Mouse (Mus musculus) thymus, postnatal 36 days (tissue): ENCODE measurements around the gene Baz2b.
"Not testable (repeated sequence)": the region's sequence is repeated elsewhere in the genome, so short reads cannot be mapped to it uniquely, and the experiment has no call there.

Experiments
- DNase-seq, 2 experiments: peaks; one replicate each; pipeline ENCODE4 v3.0.0; 2022; ENCODE audit warnings: mixed read lengths in 2 of 2

Gene Baz2b

DNA sequence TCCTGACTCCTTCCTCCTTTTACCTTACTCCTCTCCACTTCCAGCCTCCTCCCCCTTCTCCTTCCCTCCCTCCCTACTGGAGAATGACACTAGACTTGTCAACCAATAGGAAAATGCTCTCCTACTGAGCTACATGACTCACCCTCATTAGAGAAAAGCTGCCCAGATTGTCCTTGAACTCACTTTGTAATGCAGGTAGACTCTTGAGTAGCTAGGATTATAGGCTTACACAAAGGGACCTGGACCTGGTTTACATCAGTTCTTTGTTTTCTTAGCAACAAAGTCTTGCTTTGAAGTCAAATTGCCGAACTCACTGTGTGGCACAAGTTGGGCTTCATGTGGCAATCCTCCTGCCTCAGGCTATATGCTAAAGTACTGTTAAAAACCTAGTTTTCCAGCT, 12.8 kb downstream of the Baz2b start:
- no peak for DNase-seq

DNA sequence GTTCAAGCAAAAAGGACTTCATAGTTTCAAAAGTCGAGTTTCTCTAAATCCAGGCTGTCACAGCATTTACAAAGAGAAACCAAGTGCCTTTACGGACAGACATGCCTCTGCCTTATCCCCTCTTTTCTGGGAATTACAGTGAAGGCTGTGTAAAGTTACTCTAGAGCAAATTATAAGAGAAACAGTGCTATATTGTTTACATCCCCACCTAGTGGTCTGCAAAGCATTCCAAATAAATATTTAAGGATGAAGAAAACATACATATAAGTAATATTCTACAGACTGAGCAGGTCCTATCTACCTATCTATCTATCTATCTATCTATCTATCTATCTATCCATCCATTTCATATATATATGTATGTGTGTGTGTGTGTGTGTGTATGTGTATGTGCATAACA, 27.9 kb downstream of the Baz2b start:
- no peak for DNase-seq

DNA sequence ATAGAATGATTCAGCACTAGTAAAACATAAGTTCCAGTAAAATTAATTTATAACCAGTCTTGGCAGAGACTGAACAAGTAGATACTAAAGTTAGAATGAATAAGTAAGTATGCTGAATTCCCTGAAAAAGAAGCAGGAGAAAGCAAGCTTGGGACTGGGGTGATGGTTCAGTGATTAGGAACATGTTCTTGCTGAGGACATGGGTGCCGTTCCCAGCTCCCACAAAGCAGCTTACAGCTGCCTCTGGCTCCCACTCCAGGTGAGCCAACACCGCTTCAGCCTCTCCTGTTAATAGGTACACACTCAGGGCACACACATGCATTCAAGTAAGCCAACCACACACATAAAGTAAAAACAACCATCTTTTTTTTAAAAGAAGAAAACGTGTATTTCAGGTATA, 32.1 kb downstream of the Baz2b start:
- no peak for DNase-seq

DNA sequence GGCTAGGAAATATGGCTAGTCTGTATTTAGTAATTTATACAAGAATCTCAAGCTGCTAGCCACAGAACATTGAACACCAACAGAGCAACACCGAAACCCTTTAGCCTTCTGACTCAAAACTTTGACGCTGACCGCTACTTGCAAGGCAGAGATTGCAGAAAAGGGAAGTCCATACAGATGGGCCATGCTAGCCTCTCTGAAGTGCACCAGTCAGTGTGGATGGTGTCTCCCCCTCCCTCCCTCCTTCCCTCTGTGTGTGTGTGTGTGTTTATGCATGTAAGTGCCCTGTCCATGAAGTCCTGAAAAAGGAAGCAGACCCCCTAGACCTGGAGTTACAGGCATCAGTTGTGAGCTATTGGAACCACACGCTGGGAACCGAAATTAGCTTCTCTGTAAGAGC, 33.6 kb downstream of the Baz2b start:
- no peak for DNase-seq

DNA sequence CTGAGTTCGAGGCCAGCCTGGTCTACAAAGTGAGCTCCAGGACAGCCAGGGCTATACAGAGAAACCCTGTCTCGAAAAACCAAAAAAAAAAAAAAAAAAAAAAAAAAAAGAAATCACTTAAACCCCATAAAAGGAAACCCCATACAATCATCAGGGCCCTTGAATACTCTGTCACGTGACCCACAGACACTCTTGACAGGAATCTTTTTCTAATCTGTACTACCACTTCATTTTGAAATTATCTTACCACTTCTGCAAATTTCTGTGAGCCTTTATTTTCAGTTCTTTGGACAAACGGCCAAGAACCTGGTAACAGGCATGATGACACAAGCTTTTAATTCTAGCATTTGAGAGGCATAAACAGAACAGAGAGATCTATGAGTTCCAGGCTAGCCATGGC, 34.6 kb downstream of the Baz2b start:
- DNase-seq: no peak

DNA sequence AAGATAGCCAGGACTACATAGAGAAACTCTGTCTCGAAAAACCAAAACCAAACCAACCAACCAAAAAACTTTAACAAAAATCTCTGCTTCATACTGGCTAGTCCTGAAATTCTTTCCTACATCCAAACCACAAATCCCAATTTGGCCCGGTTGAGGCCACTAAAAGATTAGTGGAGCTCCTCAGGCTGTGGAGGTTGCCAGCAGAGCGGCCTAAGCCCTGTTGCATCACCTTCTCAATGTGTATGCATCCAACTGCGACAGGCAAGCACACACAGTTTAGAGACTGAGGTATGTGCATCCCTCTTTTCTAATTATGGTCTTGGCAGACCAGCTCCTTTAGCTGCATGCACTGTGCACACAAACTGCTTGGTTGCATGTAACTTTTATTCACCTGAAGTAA, 36.0 kb downstream of the Baz2b start:
- no peak for DNase-seq

DNA sequence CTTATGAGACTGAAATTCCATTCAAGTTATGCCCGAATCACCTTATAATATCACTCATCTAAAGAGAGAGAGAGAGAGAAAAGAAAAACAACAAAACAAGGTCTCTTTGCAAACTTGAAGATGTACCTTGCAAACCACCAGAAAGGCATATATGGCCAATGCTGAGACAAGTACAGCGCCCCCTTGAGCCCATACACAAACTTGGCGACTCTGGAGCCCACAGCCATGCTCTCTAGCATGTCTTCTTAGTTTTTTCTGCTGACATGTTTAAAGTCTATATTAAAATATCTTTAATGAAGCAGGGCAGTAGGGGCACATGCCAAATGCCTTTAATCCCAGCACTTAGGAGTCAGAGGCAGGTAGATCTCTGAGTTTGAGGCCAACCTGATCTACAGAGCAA, 36.4 kb downstream of the Baz2b start:
- DNase-seq: no peak

DNA sequence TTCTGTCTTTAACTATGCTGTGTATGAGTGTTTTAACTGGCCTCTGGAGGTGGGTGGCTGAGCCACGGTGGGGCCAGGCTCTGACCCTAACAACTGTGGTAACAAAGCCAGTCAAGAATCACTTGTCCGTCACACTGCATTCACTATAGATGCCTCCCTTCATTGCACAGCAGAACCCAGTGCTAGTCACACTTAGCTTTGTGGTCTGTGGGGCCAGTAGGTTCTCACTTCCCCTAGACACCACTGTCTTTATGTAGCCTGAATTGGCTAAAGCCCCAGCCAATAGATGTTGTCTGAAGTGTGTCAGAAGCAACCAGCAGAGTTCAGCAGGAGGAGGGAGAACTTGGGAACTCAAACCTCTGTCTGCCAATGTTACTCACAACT, 37.1 kb downstream of the Baz2b start:
- DNase-seq: no peak

DNA sequence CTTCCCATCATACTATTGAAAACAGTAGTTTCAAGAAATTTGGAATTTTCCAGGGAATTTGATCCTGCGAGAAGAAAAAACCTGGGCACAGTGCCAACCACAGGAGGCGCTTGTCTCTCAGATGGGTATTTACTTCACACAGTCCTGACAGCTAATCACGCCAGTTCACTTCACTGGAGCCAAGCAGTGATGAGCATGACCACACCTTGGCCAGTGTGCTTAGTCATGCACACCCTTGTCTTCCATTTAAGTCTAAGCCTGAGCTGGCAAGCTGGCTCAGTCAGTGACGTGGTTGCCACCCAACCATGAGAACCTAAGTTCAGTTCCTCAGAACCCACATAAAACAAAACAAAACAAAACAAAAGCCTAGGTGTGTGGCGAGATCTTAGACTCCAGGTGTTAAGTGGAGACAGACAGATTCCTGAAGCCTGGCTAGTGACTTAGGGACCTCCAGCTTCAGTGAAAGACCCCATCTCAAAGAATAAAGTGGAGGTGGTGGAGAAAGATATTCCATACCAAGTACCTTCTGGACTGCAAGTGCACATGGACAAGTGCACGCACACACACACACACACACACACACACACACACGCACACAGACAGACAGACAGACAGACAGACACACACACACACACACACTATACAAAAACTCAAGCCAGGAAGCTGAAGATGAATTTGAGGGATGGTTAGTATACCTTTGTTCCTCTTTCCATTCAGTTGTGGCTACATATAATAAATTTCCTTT, 37.7 kb downstream of the Baz2b start:
- peak in 1 of 2 experiments; percentile 29 for DNase-seq

DNA sequence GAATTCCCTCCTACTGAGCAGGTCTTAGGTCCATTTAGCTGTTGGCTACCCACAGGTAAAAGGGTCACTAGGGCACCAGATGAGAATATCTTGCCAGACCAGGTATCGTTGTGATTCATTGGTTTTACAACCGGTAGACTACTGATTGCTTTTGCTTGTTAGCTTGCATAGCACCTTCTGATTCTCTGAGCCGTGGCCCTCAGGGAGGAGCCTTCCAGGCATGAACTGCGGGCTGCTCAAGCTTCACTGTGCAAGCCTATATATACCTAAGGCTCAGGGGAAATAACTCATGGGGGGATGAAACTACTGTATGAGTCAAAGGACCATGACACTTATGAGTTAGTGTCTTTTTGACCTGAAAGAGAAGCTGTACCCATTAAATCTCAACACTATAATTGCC, 42.8 kb downstream of the Baz2b start:
- DNase-seq: no peak

DNA sequence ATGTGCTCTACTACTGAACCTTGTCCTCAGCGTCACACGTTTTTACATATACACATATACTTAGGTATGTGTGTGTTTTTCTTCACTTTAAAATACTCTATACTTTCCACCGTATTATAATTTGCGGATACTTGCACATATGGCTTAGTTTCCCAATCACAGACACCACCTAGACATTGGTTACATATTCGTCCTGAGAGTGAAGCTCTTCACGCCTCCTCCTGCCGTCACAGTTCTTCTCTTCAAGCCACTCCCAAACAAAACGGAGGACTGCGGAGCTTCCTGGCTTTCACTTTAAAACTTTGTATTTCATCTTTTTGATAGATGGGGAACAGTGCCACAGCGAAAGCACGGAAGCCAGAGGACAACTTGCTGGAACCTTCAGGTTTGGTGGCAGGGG, 44.0 kb downstream of the Baz2b start:
- peak in 1 of 2 experiments; percentile 13 for DNase-seq

DNA sequence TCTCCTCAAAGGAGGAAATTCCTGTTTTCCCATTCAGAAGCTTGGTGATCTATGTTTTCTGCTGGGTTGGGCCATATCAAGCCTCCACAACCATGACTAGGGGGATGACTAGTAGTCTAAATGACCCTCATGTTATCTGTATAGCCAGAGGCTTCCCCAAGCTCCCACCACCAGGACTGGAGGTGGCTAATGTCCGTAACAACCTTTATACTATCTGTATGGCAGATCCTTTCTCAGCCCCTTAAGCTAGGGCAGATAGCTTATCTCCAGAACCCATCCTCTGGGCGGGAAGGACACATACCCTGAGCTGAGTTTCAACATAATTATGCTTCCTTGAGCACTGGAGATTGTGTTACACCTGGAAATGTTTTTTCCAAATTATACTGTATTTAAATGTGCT, 45.9 kb downstream of the Baz2b start:
- no peak for DNase-seq

DNA sequence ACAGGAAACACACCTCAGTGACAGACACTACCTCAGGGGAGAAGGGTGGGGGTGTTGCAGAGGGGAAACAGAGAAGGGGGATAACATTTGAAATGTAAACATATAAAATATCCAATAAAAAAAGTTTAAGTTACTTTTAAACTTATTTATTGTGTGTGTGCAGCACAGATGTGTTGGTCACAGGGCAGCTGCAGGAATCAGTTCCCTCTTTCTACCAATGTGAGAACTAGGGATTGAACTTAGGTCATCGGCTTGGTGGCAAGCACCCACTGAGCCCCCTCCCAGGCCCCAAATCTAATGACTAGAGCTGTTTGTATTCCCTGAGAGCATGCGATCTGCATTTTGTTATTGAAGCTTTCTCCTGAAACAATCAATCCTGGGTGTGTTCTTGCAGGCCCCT, 57.2 kb downstream of the Baz2b start:
- DNase-seq: no peak

DNA sequence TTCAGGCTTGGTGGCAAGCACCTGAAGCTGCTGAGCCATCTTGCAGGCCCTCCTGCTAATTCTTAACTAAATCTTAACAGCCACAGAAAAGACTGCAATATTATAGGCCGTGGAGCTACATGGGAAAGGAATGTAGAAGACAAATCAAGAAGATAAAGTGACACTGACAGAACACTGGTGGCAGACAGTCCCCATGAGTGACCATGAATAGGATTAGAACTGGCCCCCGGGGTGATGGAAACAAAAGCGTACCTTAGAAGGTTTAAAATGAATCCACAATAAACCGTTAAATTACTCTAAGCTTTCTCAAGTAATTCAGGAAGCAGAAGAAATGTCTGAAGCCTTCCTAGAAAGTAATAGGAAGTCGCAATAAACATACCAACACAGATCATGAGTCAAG, 61.0 kb downstream of the Baz2b start:
- DNase-seq: no peak

DNA sequence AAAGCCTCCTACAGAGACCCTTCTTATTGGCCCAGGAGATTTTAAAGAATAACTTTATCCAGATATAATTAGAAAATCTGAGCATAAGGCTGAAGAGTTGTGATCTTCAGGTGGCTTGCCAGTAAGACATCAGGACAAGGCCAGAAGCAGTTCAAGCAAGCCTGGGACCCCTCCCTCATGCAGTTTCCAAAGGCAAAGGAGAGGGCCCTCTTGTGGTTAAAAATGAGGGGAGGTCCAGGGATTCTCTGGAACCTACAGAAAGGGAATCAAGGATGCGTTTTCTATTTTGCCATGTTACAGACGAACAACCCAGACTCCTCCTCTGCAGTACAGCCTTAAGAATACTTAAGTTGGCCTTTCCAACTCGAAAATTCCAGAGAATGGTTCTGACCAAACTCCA, 62.2 kb downstream of the Baz2b start:
- no peak for DNase-seq

DNA sequence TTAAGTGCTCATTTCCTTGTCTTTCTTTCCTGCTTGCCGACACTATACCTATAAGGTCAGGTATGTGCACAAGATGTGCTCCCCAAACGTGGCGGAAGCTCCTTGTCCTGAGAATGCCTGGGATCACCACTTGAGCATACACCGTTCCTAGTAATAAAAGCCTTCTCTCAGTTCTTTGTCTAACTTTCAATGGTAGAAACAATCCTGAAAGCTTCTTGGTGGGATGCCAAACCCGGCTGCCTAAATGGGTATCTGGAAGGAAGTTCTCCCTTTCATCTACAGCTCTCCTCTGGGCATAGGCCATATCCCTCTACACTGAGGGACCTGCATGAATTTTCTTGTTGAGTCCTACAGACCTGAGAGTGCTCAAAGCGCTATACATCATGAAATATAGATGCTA, 63.9 kb downstream of the Baz2b start:
- DNase-seq: no peak

DNA sequence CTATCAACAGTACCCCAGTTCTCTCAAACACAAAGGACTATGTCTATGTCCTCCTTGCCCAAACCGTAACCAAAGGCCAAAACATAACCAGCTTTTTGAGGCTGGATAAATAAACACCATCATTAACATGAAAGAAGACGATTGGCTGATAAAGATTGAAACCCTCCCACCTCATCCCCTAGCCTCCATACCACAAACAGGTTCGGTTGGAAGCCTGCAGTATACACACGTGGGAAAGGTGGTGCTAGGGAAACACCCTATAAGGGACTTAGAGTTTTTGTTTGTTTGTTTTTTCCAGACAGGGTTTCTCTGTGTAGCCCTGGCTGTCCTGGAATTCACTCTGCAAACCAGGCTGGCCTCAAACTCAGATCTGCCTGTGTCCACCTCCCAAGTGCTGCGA, 66.3 kb downstream of the Baz2b start:
- no peak for DNase-seq

DNA sequence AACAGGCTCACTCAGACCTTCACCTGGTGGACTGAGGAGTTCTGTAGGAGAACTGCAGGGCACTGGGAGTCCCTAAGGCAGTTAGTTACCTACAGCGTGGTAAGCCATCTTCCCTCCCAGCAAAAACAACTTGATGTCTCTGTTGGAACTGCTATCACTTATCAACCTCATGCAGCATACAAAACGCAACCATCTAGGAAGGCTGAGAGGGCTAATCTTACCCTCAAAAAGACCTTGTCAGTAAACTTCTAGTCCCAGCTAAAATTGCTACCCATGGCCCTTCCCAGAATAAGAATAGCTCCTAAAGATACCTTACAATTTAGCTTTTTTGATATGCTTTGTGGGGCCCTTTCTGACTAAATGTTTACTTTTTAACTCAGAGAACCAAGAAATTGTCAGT, 67.4 kb downstream of the Baz2b start:
- no peak for DNase-seq

DNA sequence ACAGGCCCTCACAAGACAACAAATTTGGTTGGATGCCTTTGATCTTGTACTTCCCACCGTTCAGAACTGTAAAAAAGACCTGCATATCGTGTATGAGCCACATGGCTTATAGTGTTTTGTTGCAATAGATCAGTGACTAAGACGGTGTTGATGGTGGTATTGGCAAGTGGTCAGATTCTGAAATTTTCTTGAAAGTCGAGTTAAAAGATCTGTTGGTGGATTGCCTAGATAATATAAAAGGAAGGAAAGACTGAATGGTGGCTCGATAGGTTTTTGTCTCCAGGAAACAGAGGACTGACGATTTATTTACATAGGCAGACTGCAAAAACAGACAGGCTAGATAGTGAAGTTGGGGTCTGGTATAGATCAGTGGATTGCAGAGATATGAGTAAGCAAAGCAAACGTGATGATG, 70.9 kb downstream of the Baz2b start:
- no peak for DNase-seq

DNA sequence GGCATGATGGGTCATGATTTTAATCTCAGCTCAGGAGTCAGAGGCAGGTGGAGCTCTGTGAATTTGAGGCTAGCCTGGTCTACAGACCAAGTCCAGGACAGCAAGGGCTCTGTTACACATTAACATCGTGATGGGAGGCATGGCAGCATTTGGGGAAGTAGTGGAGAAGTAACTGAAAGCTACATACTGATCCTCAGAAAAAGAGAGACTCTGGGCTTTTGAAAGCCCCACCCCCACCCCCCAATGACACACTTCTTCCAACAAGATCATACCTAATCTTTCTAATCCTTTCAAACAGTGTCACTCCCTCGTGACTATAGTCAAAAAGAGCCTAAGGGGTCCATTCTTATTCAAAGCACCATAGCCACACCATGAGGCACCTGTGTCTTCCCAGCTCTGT, 73.8 kb downstream of the Baz2b start:
- DNase-seq: no peak

DNA sequence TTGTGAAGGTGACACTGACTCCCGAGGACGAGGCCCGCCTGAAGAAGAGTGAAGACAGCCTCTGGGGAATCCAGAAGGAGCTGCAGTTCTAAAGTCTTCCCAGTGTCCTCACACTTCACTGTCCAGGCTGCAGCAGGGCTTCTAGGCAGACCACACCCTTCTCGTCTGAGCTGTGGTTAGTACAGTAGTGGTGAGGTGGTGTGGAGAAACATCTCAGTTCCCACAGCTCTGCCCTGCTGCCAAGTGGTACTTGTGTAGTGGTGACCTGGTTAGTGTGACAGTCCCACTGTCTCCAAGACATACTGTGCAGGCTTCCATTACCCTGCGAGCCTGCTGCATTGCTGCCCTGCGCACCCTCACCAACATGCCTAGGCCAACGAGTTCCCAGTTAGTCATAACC, 74.7 kb downstream of the Baz2b start:
- DNase-seq: not testable (repeated sequence)

DNA sequence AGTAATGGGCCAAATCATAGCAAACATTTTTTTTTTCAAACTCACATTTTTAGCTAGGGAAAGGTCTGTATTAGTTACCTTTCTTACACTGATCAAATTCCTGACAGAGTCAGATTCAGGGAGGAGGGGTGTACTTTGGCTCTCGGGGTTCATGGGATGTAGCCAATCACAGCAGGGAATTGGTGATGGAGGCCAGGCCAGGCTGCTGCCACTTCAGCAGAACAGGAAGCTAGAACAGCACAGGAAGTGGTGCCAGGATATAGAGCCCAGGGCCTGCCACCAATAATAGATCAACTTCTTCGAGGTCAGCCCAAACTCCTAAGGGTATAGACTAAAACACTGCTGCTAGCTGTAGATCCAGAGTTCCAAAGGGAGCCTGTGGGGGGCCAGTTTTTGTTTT, 76.6 kb downstream of the Baz2b start:
- no peak for DNase-seq

DNA sequence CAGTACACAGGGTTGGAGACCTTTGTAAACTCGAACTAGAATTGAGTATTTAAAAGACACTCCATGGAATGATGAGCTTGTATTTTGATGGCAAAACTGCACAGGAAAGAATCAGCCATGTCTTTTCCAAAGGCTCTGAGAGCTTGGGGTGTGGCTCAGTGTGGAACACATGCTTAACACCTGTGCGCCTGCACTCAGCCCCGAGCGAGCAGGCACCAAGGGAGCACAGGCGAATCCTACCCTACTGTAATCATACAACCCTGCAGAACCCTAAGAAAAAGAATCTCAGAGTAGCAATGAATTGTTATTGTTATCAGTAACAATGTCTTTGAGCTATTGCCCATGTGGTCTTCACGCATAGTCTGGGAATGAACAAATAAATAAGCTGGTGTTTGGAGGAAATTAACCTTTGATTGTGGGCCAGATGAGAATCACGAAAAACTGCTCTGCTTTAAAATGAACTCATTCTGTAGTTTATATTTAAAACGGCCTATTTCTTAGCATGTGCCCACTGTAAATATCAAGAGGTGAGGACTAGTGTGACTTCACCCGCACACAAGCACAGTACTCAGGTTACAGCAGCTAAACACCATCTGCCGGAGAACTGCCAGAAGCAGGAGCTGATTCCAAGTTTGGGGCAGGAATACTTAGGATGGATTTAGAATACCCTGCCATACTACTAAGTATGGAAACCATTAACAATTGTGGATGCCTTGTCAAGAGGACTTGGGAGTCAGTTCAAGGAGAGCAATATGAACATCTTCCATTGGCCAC, 77.2 kb downstream of the Baz2b start:
- DNase-seq: no peak

DNA sequence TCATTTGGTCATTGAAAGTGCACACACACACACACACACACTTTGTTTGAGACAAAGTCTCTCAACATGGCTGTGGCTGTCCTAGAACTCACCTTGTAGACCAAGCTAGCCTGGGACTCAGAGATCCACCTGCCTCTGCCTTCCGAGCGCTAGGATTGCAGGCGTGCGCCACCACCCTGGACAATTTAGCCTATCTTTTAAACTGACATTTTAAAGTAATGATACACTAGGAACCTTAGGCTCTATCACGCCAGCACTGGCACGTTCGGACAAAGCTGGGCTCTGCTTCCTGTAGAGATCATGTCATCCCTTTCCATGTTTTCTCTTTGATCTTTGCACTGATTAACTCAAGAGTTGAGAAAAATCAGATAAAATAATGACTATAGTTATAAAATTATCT, 81.0 kb downstream of the Baz2b start:
- DNase-seq: no peak

DNA sequence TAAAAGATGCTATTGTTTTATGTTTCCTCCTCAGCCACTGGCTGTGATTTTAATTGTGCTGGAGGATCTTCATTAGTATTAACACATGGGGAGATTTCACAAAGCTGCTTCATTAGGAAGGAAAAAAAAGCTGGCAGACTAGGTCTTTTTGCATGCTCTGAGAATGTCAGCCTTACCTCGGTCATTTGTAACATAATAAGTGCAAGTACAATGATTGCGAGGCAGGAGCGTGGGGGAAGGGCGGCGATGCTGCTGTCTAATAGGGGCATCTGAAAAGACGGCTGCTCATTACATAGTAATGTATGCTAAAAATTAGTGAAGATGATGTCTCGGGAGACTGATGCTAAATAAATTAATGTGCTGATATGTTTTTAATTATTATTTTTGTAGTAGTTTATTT, 82.8 kb downstream of the Baz2b start:
- no peak for DNase-seq
